In genomic region chr12:117534087-117534751, GRCm38 (mm10) we compare ENCODE assay signal across 8 mouse cellular contexts. TPM values are rescaled to one million over a fixed set of nuclear protein-coding genes. Genes with fewer than 3 reads are reported as not detected.
DNase-seq lines count a peak whose midpoint lies in the region; ATAC-seq and TF ChIP-seq lines count a peak whose summit lies in the region.

No protein-coding gene starts in this region.

- intact Hi-C loops in heart, postnatal 10 days (cut with DNase I): loop anchor here (5.0 kb wide), 3 partner anchors 87 to 128 kb away; no protein-coding TSS in a partner anchor

- H3K27me3 ChIP-seq in forebrain, embryonic 10.5 days (ENCODE audit: poor library complexity, severe bottlenecking): peaks cover 69% of the 10 kb centered on the region

- no peaks in the 10 kb centered on the region for H3K9me3 ChIP-seq in forebrain, embryonic 10.5 days

- H3K36me3 ChIP-seq in forebrain, embryonic 10.5 days (replicated peaks): no peaks in the 10 kb centered on the region

- H3K4me3 ChIP-seq in forebrain, embryonic 10.5 days: peak overlapping the region; percentile 75
- H3K4me3 ChIP-seq in lung, adult 2 months (replicated peaks; ENCODE audit: extremely low read depth, low read depth, low read length): peak overlapping the region; percentile 73

- peak overlapping the region; percentile 78 for H3K27ac ChIP-seq in forebrain, embryonic 10.5 days

- WGBS in forebrain, embryonic 10.5 days: under 1% methylated on average over 65 of the region's 66 CpGs
- under 1% methylated on average over 64 of the region's 66 CpGs for WGBS in lung, adult 2 months

- H3K4me1 ChIP-seq in forebrain, embryonic 10.5 days: peaks cover 16% of the 10 kb centered on the region
- no peaks in the 10 kb centered on the region; the same call in 1 of the 2 replicates for H3K4me1 ChIP-seq in lung, adult 2 months (ENCODE audit: control insufficient read depth, insufficient read depth, low read length)

- peak; percentile 6 for DNase-seq in ovary, postnatal 10 days (ENCODE audit: low spot score)
- no peak for DNase-seq in ovary, adult 18-20 months (ENCODE audit: low spot score)
- DNase-seq in forebrain, embryonic 10.5 days (ENCODE audit: extremely low spot score, low spot score): peak; percentile 44
- DNase-seq in heart, postnatal 10 days: peak; percentile 47
- DNase-seq in layer of hippocampus, adult 18-20 months (ENCODE audit: low spot score in 2 of 2): peak; percentile 39 to 54
- DNase-seq in lung, adult 2 months: peak; percentile 62
- DNase-seq in thymus, postnatal 0 days (ENCODE audit: low spot score): peak; percentile 40

- TF ChIP-seq POLR2A in lung, adult 2 months (IDR thresholded peaks at IDR 0.05; ENCODE audit: borderline replicate concordance, extremely low read depth, low read depth, low read length): no peak

- ATAC-seq in neutrophil, adult 5-6 weeks (ENCODE audit: extremely low read depth, insufficient number of reproducible peaks, low FRiP score, poor library complexity, severe bottlenecking): peak; percentile 48

- TF ChIP-seq CTCF in lung, adult 2 months (IDR thresholded peaks at IDR 0.05; ENCODE audit: insufficient read depth, low read length): no peak

RNA-seq across cellular contexts. Expression of gene Rapgef5, which starts 17.9 kb away (rescaled TPM):
- polyA plus RNA-seq in forebrain, embryonic 10.5 days (2016; fragmentation: Nextera tagmentation; extraction: Ambion mirVana): 6.2 and 6.5 TPM in 2 replicates
- 10 to 100 TPM; 45.8 to 48.2 TPM for total RNA-seq in heart, postnatal 10 days (2021)
- total RNA-seq in layer of hippocampus, adult 18-20 months (2021): 100 to 1,000 TPM; 192 to 197 TPM
- polyA plus RNA-seq in lung, adult 2 months (2012; rRNA removed): 43.3 and 56.6 TPM in 2 replicates
- 8.1 and 13.7 TPM in 2 replicates for total RNA-seq in neutrophil, adult 5-6 weeks (2017)
- 10.3 and 10.9 TPM in 2 replicates for polyA plus RNA-seq in thymus, postnatal 0 days (2015; fragmentation: Nextera tagmentation; extraction: Ambion mirVana)
